Mouse (Mus musculus): Measurements from ENCODE around the gene S100a14. TPM values are rescaled to one million over a fixed set of nuclear protein-coding genes. Genes with fewer than 3 reads are reported as not detected.

S100a14 gene
- not detected in 2 replicates for polyA plus RNA-seq (2011; ENCODE audit: insufficient read length, low read depth, missing spikeins)

DNA sequence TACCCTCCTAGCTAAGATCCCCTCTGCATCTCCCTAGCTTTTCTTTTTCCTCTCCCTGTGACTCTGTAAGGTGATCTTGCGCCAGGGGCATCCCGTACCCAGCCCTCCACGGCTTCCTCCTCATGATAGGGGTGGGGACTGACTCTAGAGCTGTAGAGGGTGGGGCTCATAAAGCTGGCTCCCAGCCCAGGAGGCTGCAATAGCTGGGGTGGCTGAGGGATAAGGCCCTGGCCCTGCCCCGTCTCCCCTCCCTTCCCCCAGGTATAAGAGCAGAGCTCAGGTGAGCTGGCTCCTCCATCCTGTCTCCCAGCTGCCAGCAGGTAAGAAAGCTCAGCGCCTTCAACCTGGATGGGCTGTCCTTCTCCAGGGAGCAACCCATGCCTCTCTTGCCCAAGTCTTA is at the start of gene S100a14:
S100a14 (plus strand) TSS at position 277 of the 400 bp plus-strand sequence.
- Histone ChIP-seq H3K4me3 (ENCODE audit: insufficient read depth, low read length) (no peak within 1 kb of the TSS), H3K4me1 (ENCODE audit: control insufficient read depth, insufficient read depth, low read length) (no peaks in the 10 kb centered on the region), H3K27ac (ENCODE audit: insufficient read depth, low read length) (no peak within 1 kb of the TSS)
- no peak for TF ChIP-seq POLR2A (IDR thresholded peaks at IDR 0.05; ENCODE audit: low read depth, low read length)
- TF ChIP-seq CTCF (IDR thresholded peaks at IDR 0.05; ENCODE audit: borderline replicate concordance, insufficient read depth, low read length) = no peak

DNA sequence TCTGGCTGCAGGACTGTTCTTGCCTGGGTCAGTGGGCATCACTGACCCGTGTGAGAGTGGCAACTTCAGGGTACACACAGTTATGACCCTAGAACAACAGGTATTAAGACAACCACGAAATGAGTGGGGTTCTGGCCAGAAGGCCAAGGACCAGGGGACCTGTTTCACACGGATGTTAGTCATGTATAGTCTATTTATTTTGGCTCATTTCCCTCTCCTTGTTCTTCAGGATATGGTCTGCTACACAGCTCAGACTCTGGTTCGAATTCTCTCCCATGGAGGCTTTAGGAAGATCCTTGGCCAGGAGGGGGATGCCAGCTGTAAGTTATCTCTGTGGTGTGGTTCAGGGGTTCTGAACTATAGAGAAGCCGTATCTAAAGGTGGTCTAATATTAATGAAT is 39.7 kb upstream of the S100a14 start:
- H3K27ac ChIP-seq (ENCODE audit: insufficient read depth, low read length) = peak overlapping the region; percentile 95
- H3K4me1 ChIP-seq (ENCODE audit: control insufficient read depth, insufficient read depth, low read length) = peaks cover 11% of the 10 kb centered on the region
- H3K4me3 ChIP-seq (ENCODE audit: insufficient read depth, low read length) = no peak overlapping the region
- TF ChIP-seq POLR2A (IDR thresholded peaks at IDR 0.05; ENCODE audit: low read depth, low read length) (no peak), CTCF (IDR thresholded peaks at IDR 0.05; ENCODE audit: borderline replicate concordance, insufficient read depth, low read length) (no peak)

DNA sequence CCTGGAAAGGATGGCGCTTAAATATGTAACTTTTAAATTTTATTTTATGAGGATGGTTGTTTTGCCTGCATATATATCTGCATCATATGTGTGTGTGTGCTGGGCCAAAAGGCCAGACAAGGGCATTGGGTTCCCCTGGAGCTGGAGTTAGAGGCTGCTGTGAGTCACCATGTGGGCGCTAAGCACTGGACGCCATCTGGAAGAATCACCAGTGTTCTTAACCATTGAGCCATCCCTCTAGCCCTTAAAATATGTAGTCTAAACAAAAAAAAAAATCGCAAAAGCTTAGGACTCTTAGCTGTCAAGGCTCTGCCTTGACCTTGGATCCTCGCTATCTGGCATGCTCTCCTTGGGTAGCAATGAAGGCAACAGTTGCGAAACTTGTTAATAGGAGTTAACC is 38.1 kb upstream of the S100a14 start:
- TF ChIP-seq CTCF (IDR thresholded peaks at IDR 0.05; ENCODE audit: borderline replicate concordance, insufficient read depth, low read length) (no peak), POLR2A (IDR thresholded peaks at IDR 0.05; ENCODE audit: low read depth, low read length) (no peak)
- Histone ChIP-seq H3K27ac (ENCODE audit: insufficient read depth, low read length) (peak overlapping the region; percentile 66; the same call in 1 of the 2 replicates), H3K4me3 (ENCODE audit: insufficient read depth, low read length) (no peak overlapping the region), H3K4me1 (ENCODE audit: control insufficient read depth, insufficient read depth, low read length) (peaks cover 11% of the 10 kb centered on the region)

DNA sequence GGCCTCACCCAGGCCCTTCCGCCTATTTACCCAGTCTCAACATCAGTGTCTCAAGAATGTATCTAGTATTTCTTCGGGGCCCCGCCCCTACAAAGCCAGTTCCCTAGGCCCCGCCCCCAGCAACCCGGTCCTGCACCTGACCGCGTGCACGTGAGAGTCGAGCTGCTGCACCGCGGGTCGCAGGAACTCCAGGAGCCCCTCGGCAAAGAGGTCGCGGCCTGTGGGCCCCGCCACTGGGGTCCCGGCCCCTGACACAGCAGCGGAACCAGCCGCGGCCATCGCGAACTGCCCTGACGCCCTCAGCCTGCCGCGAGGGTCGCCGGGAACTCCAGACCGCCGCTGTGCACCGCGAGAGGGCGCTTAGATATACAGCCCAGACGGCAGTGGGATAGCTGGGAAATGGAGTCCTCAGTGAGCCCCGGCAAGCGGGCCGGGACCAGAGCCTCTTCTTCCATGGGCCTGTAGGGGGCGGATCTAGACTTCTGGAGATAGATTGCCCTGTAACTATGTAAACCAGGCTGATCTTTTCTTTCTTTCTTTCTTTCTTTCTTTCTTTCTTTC is 35.9 kb upstream of the S100a14 start, which contains the start of gene Snapin:
Snapin (minus strand) TSS at position 338 of the 561 bp plus-strand sequence.
- TF ChIP-seq CTCF (IDR thresholded peaks at IDR 0.05; ENCODE audit: borderline replicate concordance, insufficient read depth, low read length) (peak; percentile 74), POLR2A (IDR thresholded peaks at IDR 0.05; ENCODE audit: low read depth, low read length) (peak; percentile 54)
- Histone ChIP-seq H3K4me1 (ENCODE audit: control insufficient read depth, insufficient read depth, low read length) (peaks cover 11% of the 10 kb centered on the region), H3K27ac (ENCODE audit: insufficient read depth, low read length) (peak within 1 kb of the TSS; percentile 29; the same call in 1 of the 2 replicates), H3K4me3 (ENCODE audit: insufficient read depth, low read length) (peak within 1 kb of the TSS; percentile 72)

DNA sequence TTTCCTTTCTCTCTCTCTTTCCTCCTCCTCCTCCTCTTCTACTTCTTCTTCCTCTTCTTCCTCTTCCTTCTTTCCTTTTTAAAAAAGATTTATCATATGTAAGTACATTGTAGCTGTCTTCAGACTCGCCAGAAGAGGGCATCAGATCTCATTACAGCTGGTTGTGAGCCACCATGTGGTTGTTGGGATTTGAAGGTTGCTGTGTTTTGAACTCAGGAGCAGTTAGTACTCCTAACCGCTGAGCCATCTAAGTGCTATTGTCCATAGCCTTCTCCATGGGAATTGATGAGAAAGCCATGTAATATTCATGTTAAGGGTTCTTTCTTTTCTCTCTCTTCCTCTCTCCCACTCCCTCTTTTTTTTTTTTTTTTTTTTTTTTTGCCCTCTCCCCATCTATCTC is 35.3 kb upstream of the S100a14 start:
- no peak overlapping the region for H3K4me3 ChIP-seq (ENCODE audit: insufficient read depth, low read length)
- TF ChIP-seq POLR2A (IDR thresholded peaks at IDR 0.05; ENCODE audit: low read depth, low read length) (no peak), CTCF (IDR thresholded peaks at IDR 0.05; ENCODE audit: borderline replicate concordance, insufficient read depth, low read length) (no peak)
- H3K4me1 ChIP-seq (ENCODE audit: control insufficient read depth, insufficient read depth, low read length) = peaks cover 11% of the 10 kb centered on the region
- no peak overlapping the region for H3K27ac ChIP-seq (ENCODE audit: insufficient read depth, low read length)

DNA sequence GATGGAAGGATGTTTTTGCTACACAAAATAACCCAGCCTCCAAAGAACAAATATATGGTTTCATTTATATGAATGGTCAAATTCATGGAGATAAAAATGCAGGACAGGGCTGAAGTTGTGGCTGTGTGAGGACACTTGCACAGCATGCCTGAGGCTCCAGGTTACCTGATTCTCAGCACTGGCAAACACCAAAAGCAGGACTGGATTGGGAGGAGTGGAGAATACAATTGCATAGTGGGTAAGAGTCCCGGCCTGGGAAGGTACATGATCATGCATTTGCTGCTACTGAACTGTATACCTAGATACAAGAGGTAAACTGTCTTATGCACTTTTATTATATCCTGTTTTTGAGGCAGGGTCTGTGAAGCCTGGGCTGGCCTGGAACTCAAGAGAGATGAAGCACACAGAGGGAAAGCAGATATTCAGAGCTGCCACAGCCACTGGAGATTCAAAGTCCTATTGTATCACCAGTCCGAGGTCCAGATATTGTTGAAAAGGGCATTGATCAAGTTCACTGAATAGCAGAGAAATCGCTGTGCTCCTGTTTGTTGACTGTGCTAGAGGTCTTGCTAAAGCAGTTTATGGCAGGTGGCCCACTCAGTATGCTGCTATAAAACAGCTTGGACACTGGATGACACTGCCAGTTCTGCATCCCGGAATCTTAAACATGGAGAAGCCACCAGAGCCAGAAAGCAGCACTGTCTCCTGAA is 32.7 kb upstream of the S100a14 start:
- no peak overlapping the region for H3K27ac ChIP-seq (ENCODE audit: insufficient read depth, low read length)
- 0 out of 2 replicates have a peak, but pooled peaks cover 2% of the 10 kb centered on the region for H3K4me1 ChIP-seq (ENCODE audit: control insufficient read depth, insufficient read depth, low read length)
- no peak overlapping the region for H3K4me3 ChIP-seq (ENCODE audit: insufficient read depth, low read length)
- no peak for TF ChIP-seq CTCF (IDR thresholded peaks at IDR 0.05; ENCODE audit: borderline replicate concordance, insufficient read depth, low read length)
- TF ChIP-seq POLR2A (IDR thresholded peaks at IDR 0.05; ENCODE audit: low read depth, low read length) = no peak

DNA sequence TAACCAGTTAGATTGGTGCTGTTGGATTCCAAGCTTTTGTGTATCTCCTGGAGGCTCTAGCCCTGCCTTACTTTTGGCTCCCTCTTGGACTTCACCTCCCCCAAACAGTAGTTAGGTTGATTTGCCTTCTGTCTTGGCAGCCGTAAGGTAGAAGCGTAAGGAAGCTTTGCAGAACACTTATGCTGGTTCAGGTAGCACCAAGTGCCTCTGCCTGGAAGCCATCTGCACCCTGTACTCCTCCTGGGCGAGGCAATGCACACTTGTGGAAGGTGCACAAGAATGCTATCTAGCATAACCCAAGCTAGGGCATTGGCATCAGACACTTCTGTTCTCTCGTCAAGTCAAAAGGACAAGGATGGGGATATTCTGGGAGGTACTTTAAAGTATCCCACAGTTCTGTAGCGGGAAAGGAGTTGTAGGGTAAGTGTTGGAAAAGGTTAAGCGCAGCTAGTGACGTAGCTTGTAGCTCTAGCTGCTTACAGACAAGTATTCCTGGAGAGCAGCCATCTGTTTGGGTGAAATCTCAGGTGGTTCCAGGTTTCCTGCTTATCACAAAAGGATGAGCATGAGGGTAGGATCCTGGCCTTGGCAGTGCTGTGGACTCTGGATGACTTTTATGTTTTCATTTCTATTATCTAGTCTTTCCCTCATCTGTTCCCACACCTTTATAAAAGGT is 30.7 kb upstream of the S100a14 start:
- TF ChIP-seq POLR2A (IDR thresholded peaks at IDR 0.05; ENCODE audit: low read depth, low read length) (no peak), CTCF (IDR thresholded peaks at IDR 0.05; ENCODE audit: borderline replicate concordance, insufficient read depth, low read length) (no peak)
- Histone ChIP-seq H3K4me3 (ENCODE audit: insufficient read depth, low read length) (no peak overlapping the region), H3K4me1 (ENCODE audit: control insufficient read depth, insufficient read depth, low read length) (no peaks in the 10 kb centered on the region), H3K27ac (ENCODE audit: insufficient read depth, low read length) (no peak overlapping the region)

DNA sequence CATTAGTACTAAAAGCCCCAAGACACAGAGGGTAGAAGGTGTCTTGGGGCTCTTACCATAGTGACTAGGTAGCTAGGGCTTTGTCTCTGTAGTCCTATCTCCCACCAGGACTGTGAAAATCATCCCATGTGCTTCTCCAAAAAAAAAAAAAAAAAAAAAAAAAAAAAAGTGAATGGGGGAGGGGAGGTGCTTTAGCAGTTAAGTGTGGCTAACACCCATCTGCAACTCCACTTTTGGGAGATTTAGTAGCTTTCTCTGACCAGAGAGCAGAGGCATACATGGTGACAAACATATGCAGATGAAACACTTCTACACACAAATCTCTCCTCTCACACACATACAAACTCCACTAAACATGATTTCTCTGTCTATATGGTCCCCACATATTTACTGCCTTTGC is 29.1 kb upstream of the S100a14 start:
- no peak overlapping the region for H3K4me3 ChIP-seq (ENCODE audit: insufficient read depth, low read length)
- H3K27ac ChIP-seq (ENCODE audit: insufficient read depth, low read length) = no peak overlapping the region
- no peaks in the 10 kb centered on the region for H3K4me1 ChIP-seq (ENCODE audit: control insufficient read depth, insufficient read depth, low read length)
- TF ChIP-seq POLR2A (IDR thresholded peaks at IDR 0.05; ENCODE audit: low read depth, low read length) = no peak
- TF ChIP-seq CTCF (IDR thresholded peaks at IDR 0.05; ENCODE audit: borderline replicate concordance, insufficient read depth, low read length) = no peak

DNA sequence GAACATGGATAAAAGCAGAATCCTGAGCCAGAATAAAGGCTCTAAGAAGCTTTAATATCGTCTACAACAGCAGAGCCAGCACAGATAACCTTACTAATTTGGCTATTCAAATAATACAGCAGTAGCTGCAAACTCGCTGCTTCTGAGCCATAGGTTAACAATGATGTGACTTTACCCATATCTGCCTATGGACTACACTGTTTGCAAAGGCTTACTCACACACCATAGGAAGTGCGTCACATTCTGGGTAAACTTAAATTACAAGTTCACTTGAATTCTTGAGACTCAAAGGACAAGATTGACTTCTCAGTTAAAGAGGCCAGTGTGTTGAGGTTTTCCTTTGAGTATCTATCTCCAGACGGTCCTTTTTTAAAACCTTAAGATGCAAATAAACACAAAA is 23.2 kb upstream of the S100a14 start:
- TF ChIP-seq CTCF (IDR thresholded peaks at IDR 0.05; ENCODE audit: borderline replicate concordance, insufficient read depth, low read length) = no peak
- TF ChIP-seq POLR2A (IDR thresholded peaks at IDR 0.05; ENCODE audit: low read depth, low read length) = no peak

More for the DNA sequence above, 23.2 kb upstream of the S100a14 start:
- Histone ChIP-seq H3K4me1 (ENCODE audit: control insufficient read depth, insufficient read depth, low read length) (peaks cover 6% of the 10 kb centered on the region; the same call in 1 of the 2 replicates), H3K27ac (ENCODE audit: insufficient read depth, low read length) (no peak overlapping the region), H3K4me3 (ENCODE audit: insufficient read depth, low read length) (no peak overlapping the region)
